Mouse (Mus musculus) midbrain, embryonic 10.5 days (tissue): ENCODE measurements around the gene Rps6kl1. TPM values are rescaled to one million over a fixed set of nuclear protein-coding genes. Genes with fewer than 3 reads are reported as not detected.

ENCODE experiments used
- polyA plus RNA-seq: library from polyadenylated mRNA; unstranded; fragments of >200 nt; fragmentation: Nextera tagmentation; extraction: Ambion mirVana; gene quantifications from 2 replicates; pipeline ENCODE4 v1.2.1, GENCODE M21; 2016

The Rps6kl1 gene
- polyA plus RNA-seq, 1 experiment from 2014 or later = 1.7 TPM

Other genes with a start within 250 kb of the Rps6kl1 start
- 169 and 182 TPM in 2 replicates for gene Fcf1, start 180.4 kb downstream of the Rps6kl1 start, polyA plus RNA-seq
- gene Arel1, start 180.4 kb downstream of the Rps6kl1 start, polyA plus RNA-seq = 16.0 and 20.8 TPM in 2 replicates
- gene Ylpm1, start 154.9 kb downstream of the Rps6kl1 start, polyA plus RNA-seq = 30.9 and 33.6 TPM in 2 replicates
- gene Prox2, start 40.5 kb downstream of the Rps6kl1 start, polyA plus RNA-seq = 2.3 and 3.5 TPM in 2 replicates
- gene Dlst, start 40.4 kb downstream of the Rps6kl1 start, polyA plus RNA-seq = 110 and 111 TPM in 2 replicates
- gene Pgf, start 26.5 kb upstream of the Rps6kl1 start, polyA plus RNA-seq = 2.9 and 3.9 TPM in 2 replicates
- gene Eif2b2, start 68.2 kb upstream of the Rps6kl1 start, polyA plus RNA-seq = 120 and 121 TPM in 2 replicates
- gene Mlh3, start 119.3 kb upstream of the Rps6kl1 start, polyA plus RNA-seq = 8.2 and 8.8 TPM in 2 replicates
- 60.3 and 61.4 TPM in 2 replicates for gene Acyp1, start 137.2 kb upstream of the Rps6kl1 start, polyA plus RNA-seq
- 1.2 and 1.5 TPM in 2 replicates for gene Zc2hc1c, start 137.3 kb upstream of the Rps6kl1 start, polyA plus RNA-seq
- 20.6 and 21.5 TPM in 2 replicates for gene Nek9, start 188.1 kb upstream of the Rps6kl1 start, polyA plus RNA-seq
- 258 and 269 TPM in 2 replicates for gene Tmed10, start 223.6 kb upstream of the Rps6kl1 start, polyA plus RNA-seq